Mouse (Mus musculus) forebrain, embryonic 11.5 days (tissue): Measurements from ENCODE around the gene Uggt2. TPM values are rescaled to one million over a fixed set of nuclear protein-coding genes. Genes with fewer than 3 reads are reported as not detected.
"Not testable (repeated sequence)": the region's sequence is repeated elsewhere in the genome, so short reads cannot be mapped to it uniquely, and the experiment has no call there.

Experiments used
- ATAC-seq: fragments of 200-750 bp; cut with Nextera tagmentation; replicated peaks from 2 replicates; pipeline ENCODE4 v1.8.0; 2017; ENCODE audit warnings: moderate TSS enrichment; ENCODE audit not compliant: low FRiP score
- DNase-seq: peaks from one replicate; pipeline ENCODE4 v3.0.0-alpha.2; 2017; ENCODE audit warnings: low spot score
- H3K27ac ChIP-seq: fragments of 300-500 bp; sonication (generic); 2 replicates; pipeline ENCODE4 v1.5.1; 2014; ENCODE audit warnings: low read depth, low read length
- H3K27me3 ChIP-seq: fragments of 300-500 bp; sonication (generic); 2 replicates; pipeline ENCODE4 v1.6.1; 2014; ENCODE audit warnings: mild to moderate bottlenecking, low read length, mixed read lengths; ENCODE audit not compliant: control insufficient read depth, insufficient read depth
- H3K36me3 ChIP-seq: fragments of 300-500 bp; sonication (generic); 2 replicates; pipeline ENCODE4 v1.6.1; 2014; ENCODE audit warnings: mild to moderate bottlenecking, low read length, moderate library complexity, mixed read lengths; ENCODE audit not compliant: control insufficient read depth, insufficient read depth
- H3K4me1 ChIP-seq: fragments of 300-500 bp; sonication (generic); replicated peaks from 2 replicates; pipeline ENCODE4 v1.6.1; 2014; ENCODE audit warnings: low read length, mixed read lengths; ENCODE audit not compliant: control insufficient read depth, insufficient read depth
- H3K4me2 ChIP-seq: fragments of 300-500 bp; sonication (generic); 2 replicates; pipeline ENCODE4 v1.6.1; 2014; ENCODE audit warnings: low read depth, mild to moderate bottlenecking, low read length, moderate library complexity, mixed read lengths; ENCODE audit not compliant: severe bottlenecking
- H3K4me3 ChIP-seq: fragments of 300-500 bp; sonication (generic); 2 replicates; pipeline ENCODE4 v1.5.1; 2014; ENCODE audit warnings: low read depth, low read length
- H3K9ac ChIP-seq: fragments of 300-500 bp; sonication (generic); 2 replicates; pipeline ENCODE4 v1.6.1; 2014; ENCODE audit warnings: low read length
- H3K9me3 ChIP-seq: fragments of 300-500 bp; sonication (generic); 2 replicates; pipeline ENCODE4 v1.6.1; 2016; ENCODE audit warnings: low read length, mixed read lengths; ENCODE audit not compliant: control insufficient read depth
- WGBS: fragments of 180-500 bp; shearing (Covaris S2); extraction: QIAGEN DNeasy Blood & Tissue Kit; methylation state at CpG from one replicate; pipeline ENCODE4 v1.1.7; 2014; 5-methylcytosine and 5-hydroxymethylcytosine counted together
- polyA plus RNA-seq: library from polyadenylated mRNA; unstranded; fragments of >200 nt; fragmentation: Nextera tagmentation; extraction: Ambion mirVana; gene quantifications from 2 replicates; pipeline ENCODE4 v1.2.1, GENCODE M21; 2014

Uggt2 gene
- polyA plus RNA-seq, 1 experiment from 2014 or later, result 23.9 TPM

DNA sequence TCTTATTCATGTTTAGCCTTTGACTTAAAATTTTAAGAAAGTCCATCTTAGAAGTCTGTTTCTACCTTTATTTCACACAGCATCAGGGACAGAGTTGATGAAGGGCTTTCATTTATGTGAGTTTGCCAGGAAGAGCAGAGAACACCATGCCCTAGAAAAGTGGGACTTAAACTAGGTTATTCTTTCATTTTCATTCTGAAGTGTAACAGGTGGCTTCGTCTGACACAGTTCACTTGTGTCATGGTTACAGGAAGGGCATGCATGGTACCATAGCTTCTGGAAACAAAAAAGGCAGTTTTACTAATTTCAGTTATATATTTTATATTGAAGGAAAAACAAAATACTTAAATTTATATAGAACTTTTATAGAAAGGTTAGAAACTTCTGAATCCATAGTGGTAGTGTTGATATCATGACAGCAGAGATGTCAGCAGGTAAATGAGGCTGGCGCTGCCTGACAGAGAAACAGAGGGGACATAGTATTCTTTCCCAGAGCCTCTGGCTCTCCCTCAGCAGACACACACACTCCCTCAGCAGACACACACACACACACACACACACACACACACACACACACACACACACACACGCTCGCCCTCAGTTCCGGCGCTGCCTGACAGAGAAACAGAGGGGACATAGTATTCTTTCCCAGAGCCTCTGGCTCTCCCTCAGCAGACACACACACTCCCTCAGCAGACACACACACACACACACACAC is 117.4 kb downstream of the Uggt2 start:
- 96% methylated on average over 6 of the region's 6 CpGs for WGBS
- H3K4me1 ChIP-seq, H3K9ac ChIP-seq, H3K4me2 ChIP-seq, H3K27ac ChIP-seq, ATAC-seq, H3K4me3 ChIP-seq, H3K36me3 ChIP-seq, H3K27me3 ChIP-seq, H3K9me3 ChIP-seq, DNase-seq: not testable (repeated sequence)

DNA sequence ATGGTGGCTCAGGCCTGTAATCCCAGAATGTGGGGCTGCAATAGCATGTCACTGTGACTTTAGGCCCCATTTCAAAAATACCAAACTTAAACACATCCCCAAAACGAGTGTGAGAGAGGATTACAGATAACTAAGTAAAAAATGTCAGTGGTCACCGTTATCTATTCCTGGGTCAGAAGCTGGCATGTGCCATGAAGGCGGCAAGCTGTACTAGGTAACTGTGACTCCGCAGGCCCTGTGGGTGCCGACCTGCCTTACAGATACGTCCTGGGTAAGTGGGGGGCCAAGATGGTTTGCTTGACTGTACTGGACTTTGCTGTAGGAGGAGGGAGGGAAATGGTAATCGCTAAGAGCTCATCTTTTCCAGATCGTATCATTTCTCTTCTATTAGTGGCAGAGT is 118.3 kb downstream of the Uggt2 start:
- no peak for DNase-seq
- Histone ChIP-seq H3K4me2 (no peak overlapping the region), H3K9me3 (no peaks in the 10 kb centered on the region), H3K27ac (no peak overlapping the region), H3K36me3 (peaks cover 2% of the 10 kb centered on the region; the same call in 1 of the 2 replicates), H3K27me3 (no peaks in the 10 kb centered on the region), H3K4me1 (no peaks in the 10 kb centered on the region), H3K4me3 (no peak overlapping the region), H3K9ac (no peak overlapping the region)
- ATAC-seq, result no peak
- WGBS, result 95% methylated on average over 8 of the region's 8 CpGs

DNA sequence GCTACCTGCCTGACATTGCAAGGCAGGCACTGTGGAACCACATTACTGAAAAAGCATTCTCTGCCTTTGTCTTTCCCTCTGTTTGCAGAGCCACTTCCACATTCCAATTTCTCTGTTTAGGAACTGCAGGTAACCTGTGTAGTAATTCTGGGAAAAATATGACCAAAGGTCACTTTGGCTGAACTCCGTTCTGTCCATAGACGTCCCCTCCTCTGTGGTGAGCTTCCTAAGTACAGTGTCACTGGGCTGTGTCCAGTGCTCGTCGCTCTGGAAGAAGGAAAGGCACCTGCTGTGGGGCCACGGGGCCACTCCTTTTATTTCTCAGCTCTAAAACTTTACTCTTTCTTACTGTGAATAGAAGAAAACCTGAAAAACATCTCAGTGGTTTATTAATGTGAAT is 118.9 kb downstream of the Uggt2 start:
- Histone ChIP-seq H3K4me3 (no peak overlapping the region), H3K4me1 (no peaks in the 10 kb centered on the region), H3K9ac (no peak overlapping the region), H3K9me3 (no peaks in the 10 kb centered on the region), H3K27ac (no peak overlapping the region), H3K4me2 (no peak overlapping the region), H3K36me3 (peaks cover 2% of the 10 kb centered on the region; the same call in 1 of the 2 replicates), H3K27me3 (no peaks in the 10 kb centered on the region)
- ATAC-seq (no peak), DNase-seq (no peak)
- 86% methylated on average over 5 of the region's 5 CpGs for WGBS

DNA sequence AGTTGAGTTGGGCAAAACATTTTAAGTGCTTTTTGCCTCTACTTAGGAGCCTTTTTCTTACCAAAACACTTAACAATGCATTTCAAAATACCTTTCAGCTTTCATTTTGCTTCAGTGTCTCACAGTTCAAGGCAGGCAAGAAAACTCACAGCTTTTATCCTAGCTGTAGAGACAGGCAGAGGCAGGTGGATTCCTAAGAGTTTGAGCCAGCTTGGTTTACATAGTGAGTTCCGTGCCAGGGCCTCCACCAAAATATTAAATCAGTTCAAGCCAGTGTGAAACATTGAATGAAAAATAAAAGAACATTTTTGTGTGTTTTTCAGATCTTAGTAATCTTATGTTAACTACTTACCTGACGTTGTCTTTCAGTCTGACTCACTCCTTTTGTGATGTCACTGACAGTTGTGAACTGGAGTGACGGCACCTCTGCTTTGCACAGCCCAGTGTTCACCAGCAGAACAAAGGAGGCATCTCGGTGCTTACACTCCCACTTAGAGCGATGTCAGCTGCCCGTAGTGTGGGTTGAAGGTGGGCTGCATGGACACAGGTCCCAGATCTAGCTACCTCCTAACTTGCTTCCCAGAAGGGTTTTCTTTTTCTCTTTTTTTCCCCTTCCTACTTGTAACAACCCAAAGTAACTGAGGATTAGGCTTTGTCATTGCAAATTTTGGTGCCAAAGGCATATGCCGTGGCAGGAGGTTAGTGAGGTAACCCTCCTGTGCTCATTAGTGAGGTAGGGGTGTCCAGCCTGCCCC is 119.5 kb downstream of the Uggt2 start:
- Histone ChIP-seq H3K4me1 (no peaks in the 10 kb centered on the region), H3K4me2 (no peak overlapping the region), H3K27ac (no peak overlapping the region), H3K27me3 (no peaks in the 10 kb centered on the region), H3K4me3 (no peak overlapping the region), H3K9ac (no peak overlapping the region), H3K9me3 (no peaks in the 10 kb centered on the region), H3K36me3 (peaks cover 2% of the 10 kb centered on the region; the same call in 1 of the 2 replicates)
- ATAC-seq, result no peak
- 78% methylated on average over 7 of the region's 7 CpGs for whole genome bisulfite sequencing
- no peak for DNase-seq

DNA sequence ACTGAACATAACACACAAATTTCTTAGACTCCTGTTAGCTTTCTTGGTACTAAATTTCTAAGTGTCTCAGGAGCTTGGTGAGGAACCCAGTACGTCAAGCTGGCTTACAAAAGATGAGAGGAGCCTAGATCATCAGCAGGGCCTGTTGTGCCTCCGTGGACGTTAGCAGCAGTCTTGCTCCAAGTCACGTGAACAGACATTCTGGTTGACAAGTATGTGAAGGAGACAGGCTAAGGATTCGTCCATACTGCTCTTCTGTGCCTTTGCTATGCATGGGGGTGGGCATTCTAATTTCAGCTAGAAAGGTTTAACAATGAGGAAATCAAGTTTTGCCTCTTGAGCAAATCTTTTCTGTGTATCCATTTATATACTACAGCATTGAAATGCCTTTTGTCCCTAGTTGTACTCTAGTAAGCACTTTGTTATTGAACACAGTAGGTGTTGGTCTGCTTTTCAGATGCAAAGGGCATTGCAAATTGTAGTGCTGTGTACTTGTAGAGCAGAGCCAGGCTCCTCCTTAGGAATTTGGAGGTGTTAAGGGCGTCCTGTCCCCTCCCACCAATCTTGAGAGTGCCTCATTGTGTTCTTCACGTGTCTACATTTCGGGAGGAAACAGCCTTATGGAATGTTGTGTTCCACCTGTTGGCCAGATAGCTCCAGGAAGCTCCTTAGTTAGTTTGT is 122.0 kb downstream of the Uggt2 start:
- Histone ChIP-seq H3K4me2 (no peak overlapping the region), H3K36me3 (peaks cover 2% of the 10 kb centered on the region; the same call in 1 of the 2 replicates), H3K9ac (no peak overlapping the region), H3K9me3 (no peaks in the 10 kb centered on the region), H3K4me3 (no peak overlapping the region), H3K27me3 (no peaks in the 10 kb centered on the region), H3K4me1 (no peaks in the 10 kb centered on the region), H3K27ac (no peak overlapping the region)
- 70% methylated on average over 8 of the region's 8 CpGs for WGBS
- ATAC-seq (no peak), DNase-seq (no peak)

DNA sequence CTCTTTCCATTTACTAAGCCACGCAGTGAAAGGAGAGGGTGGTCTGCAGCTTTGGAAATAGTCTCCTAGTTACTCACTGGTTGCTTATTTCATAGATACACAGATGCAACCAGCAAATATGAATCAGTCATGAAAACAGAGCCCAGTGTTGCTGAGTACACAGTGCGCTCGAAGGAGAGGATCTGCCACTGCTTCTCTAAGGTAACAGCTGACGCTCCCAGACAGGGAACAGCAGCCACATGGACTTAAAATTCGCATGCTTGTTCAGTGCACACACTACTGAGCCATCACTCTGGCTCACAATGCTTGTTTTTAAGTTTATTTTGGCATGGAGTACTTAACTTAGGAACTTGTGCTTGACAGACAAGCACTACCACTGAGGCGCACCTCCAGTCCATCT is 127.0 kb downstream of the Uggt2 start:
- H3K36me3 ChIP-seq, result no peaks in the 10 kb centered on the region
- H3K9me3 ChIP-seq, result no peaks in the 10 kb centered on the region
- 90% methylated on average over 6 of the region's 6 CpGs for WGBS
- no peaks in the 10 kb centered on the region for H3K4me1 ChIP-seq
- no peaks in the 10 kb centered on the region for H3K27me3 ChIP-seq
- no peak overlapping the region for H3K9ac ChIP-seq
- DNase-seq (no peak), ATAC-seq (no peak)
- H3K4me3 ChIP-seq, result no peak overlapping the region
- H3K4me2 ChIP-seq, result no peak overlapping the region
- H3K27ac ChIP-seq, result no peak overlapping the region

DNA sequence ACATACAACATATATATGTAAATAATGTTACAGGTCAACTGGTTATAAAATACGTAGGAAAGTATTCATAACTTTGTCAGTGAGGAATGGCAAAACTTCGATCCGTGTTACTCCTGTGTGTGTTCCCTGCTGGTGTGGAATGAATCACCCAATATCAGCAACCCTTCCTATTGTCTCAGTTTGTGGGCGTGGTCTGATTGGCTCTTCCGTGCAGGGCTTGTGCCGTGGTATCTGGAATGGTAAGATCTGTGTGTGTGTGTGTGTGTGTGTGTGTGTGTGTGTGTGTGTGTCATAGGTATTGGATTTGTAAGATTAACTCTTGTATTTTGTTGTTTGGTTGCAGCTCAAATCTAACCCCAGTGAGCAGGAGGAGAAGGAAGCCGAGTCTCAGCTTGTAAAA is 131.6 kb downstream of the Uggt2 start:
- no peak overlapping the region for H3K9ac ChIP-seq
- H3K36me3 ChIP-seq, result no peaks in the 10 kb centered on the region; the same call in 1 of the 2 replicates
- no peak overlapping the region for H3K27ac ChIP-seq
- no peaks in the 10 kb centered on the region for H3K27me3 ChIP-seq
- no peaks in the 10 kb centered on the region for H3K4me1 ChIP-seq
- H3K4me3 ChIP-seq, result no peak overlapping the region
- H3K9me3 ChIP-seq, result no peaks in the 10 kb centered on the region
- H3K4me2 ChIP-seq, result no peak overlapping the region
- WGBS, result 89% methylated on average over 7 of the region's 7 CpGs
- ATAC-seq (no peak), DNase-seq (no peak)

DNA sequence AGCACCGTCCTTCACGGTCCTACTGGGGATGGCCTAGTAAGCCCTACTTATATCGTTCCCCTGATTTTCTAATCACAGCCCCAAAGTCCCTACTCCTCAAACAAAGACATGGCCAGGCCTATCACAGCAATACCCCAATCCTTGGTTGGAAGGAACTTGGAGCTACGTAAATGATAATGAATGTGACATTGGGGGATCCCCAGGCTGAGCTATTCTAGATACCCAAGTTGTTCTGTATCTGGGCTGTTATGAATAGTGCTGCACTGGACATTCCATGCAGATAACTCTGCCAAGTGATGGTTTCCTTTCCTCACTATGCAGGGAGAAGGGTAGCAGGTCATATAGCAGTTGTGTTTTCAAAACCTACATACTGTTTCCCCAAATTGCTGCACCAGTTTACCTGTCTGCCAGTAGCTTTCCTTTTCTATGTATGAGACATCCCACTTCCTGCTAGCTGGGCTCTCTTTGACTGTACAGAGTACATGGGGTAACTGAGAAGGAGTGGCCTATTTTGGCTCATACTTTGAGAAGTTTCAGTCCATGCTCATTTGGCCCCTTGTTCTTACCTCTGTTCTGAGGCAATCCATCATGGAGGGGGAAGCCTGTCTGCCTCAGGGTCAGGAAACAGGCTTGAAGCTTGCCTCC is 133.8 kb downstream of the Uggt2 start:
- Histone ChIP-seq H3K9ac (no peak overlapping the region), H3K4me3 (no peak overlapping the region), H3K36me3 (no peaks in the 10 kb centered on the region; the same call in 1 of the 2 replicates), H3K4me2 (no peak overlapping the region), H3K27ac (no peak overlapping the region), H3K4me1 (no peaks in the 10 kb centered on the region), H3K9me3 (no peaks in the 10 kb centered on the region), H3K27me3 (no peaks in the 10 kb centered on the region)
- ATAC-seq (no peak), DNase-seq (no peak)
- 87% methylated on average over 4 of the region's 4 CpGs for WGBS
